Comparison of ENCODE assay signal across 25 mouse cellular contexts in genomic region chr3:27214016-27214816, GRCm38 (mm10). TPM values are rescaled to one million over a fixed set of nuclear protein-coding genes. Genes with fewer than 3 reads are reported as not detected.
DNase-seq lines count a peak whose midpoint lies in the region; ATAC-seq and TF ChIP-seq lines count a peak whose summit lies in the region.
"Had no signal": no experiment of that assay in that cellular context is flagged by ENCODE, and none has a peak within 500 bp of the region (broad histone marks: within the 10 kb centered on the region; RNA-seq: fewer than 3 reads in every experiment).

No protein-coding gene starts in this region.

- TF ChIP-seq POLR2A in liver, adult 2 months (IDR thresholded peaks at IDR 0.05; ENCODE audit: extremely low read depth, insufficient read depth, low read length): no peak

- no peak overlapping the region for H3K4me3 ChIP-seq in liver, adult 2 months (ENCODE audit: insufficient read depth, low read depth, low read length)
- no peak overlapping the region for H3K4me3 ChIP-seq in liver, postnatal 0 days (ENCODE audit: low read depth, low read length)
- no peak overlapping the region for H3K4me3 ChIP-seq in macrophage (ENCODE audit: inconsistent target)
- H3K4me3 ChIP-seq: embryonic facial prominence, embryonic 15.5 days; erythroblast, embryonic 14.5 days; forebrain, embryonic 10.5 days; gastrocnemius, adult 2 months; heart, embryonic 10.5 days; hindbrain, embryonic 12.5 days had no signal

- H3K27ac ChIP-seq in liver, adult 2 months (replicated peaks; ENCODE audit: insufficient read depth, low read depth, low read length): no peak overlapping the region
- H3K27ac ChIP-seq in liver, postnatal 0 days (ENCODE audit: low read depth): no peak overlapping the region
- 0 out of 2 replicates have a peak overlapping the region, but pooled peaks have one; percentile 10 for H3K27ac ChIP-seq in macrophage
- H3K27ac ChIP-seq: embryonic facial prominence, embryonic 15.5 days; forebrain, embryonic 10.5 days; gastrocnemius, adult 2 months; heart, embryonic 10.5 days; hindbrain, embryonic 12.5 days had no signal

- WGBS in liver, adult 2 months: 81% methylated on average over 8 of the region's 8 CpGs
- 76% methylated on average over 8 of the region's 8 CpGs for WGBS in liver, postnatal 0 days (ENCODE audit: insufficient replicate concordance)
- WGBS in macrophage (ENCODE audit: missing documents): 79% methylated on average over 8 of the region's 8 CpGs

- no peaks in the 10 kb centered on the region for H3K27me3 ChIP-seq in liver, adult 2 months (ENCODE audit: control insufficient read depth, insufficient read depth, low read length)
- H3K27me3 ChIP-seq in liver, postnatal 0 days (ENCODE audit: insufficient read depth, low read length): no peaks in the 10 kb centered on the region
- H3K27me3 ChIP-seq: CH12.LX; embryonic facial prominence, embryonic 15.5 days; hindbrain, embryonic 12.5 days had no signal

- no peaks in the 10 kb centered on the region for H3K36me3 ChIP-seq in liver, adult 2 months (ENCODE audit: control insufficient read depth, insufficient read depth, low read length)
- H3K36me3 ChIP-seq in liver, postnatal 0 days (replicated peaks; ENCODE audit: insufficient read depth, low read length): peaks cover 7% of the 10 kb centered on the region; the same call in 1 of the 2 replicates
- H3K36me3 ChIP-seq in macrophage (ENCODE audit: inconsistent target): peaks cover 31% of the 10 kb centered on the region; the same call in 1 of the 2 replicates
- H3K36me3 ChIP-seq: embryonic facial prominence, embryonic 15.5 days; forebrain, embryonic 10.5 days; hindbrain, embryonic 12.5 days had no signal

- H3K4me1 ChIP-seq in liver, adult 2 months (ENCODE audit: control insufficient read depth, insufficient read depth, low read length): no peaks in the 10 kb centered on the region
- H3K4me1 ChIP-seq in liver, postnatal 0 days (ENCODE audit: insufficient read depth): no peaks in the 10 kb centered on the region; the same call in 1 of the 2 replicates
- H3K4me1 ChIP-seq: embryonic facial prominence, embryonic 15.5 days; heart, embryonic 10.5 days; hindbrain, embryonic 12.5 days had no signal

- DNase-seq in liver, adult 2 months (ENCODE audit: extremely low read depth, low read depth, low spot score): peak; percentile 56
- no peak for DNase-seq in liver, postnatal 0 days
- DNase-seq in NIH3T3 (ENCODE audit: low read depth): peak; percentile 51
- no peak for DNase-seq in gastrocnemius, postnatal 25 days
- DNase-seq in adrenal gland, adult 18-20 months (ENCODE audit: low spot score in 2 of 2): no peak
- DNase-seq in left cerebral cortex, postnatal 10 days (ENCODE audit: extremely low spot score in 1 of 2, low spot score in 2 of 2): no peak
- DNase-seq: adrenal gland, postnatal 25 days; cerebellum, adult 2 months; cerebellum, postnatal 14 days; embryo, embryonic 11 days; gastrocnemius, adult 2 months; gastrocnemius, postnatal 36 days; heart, adult 11 months; heart, postnatal 10 days; heart, postnatal 4 days had no signal

- no peak for TF ChIP-seq CTCF in liver, adult 2 months (IDR thresholded peaks at IDR 0.05; ENCODE audit: low read depth, low read length)
- TF ChIP-seq CTCF in liver, postnatal 0 days (IDR thresholded peaks at IDR 0.05; ENCODE audit: low read depth): no peak

- no peak for ATAC-seq in liver, postnatal 0 days
- ATAC-seq: forebrain, embryonic 14.5 days; hindbrain, embryonic 16.5 days; inflammation-experienced regulatory T-cells, adult 6 months had no signal

- no peaks in the 10 kb centered on the region for H3K9me3 ChIP-seq in liver, postnatal 0 days (ENCODE audit: low read length)
- H3K9me3 ChIP-seq: embryonic facial prominence, embryonic 15.5 days; forebrain, embryonic 10.5 days; heart, embryonic 10.5 days; hindbrain, embryonic 12.5 days had no signal

- TF ChIP-seq EP300 in liver, postnatal 0 days (IDR thresholded peaks at IDR 0.05; ENCODE audit: low read depth): no peak

- no peak overlapping the region for H3K9ac ChIP-seq in liver, adult 2 months (ENCODE audit: low read depth, low read length)
- H3K9ac ChIP-seq in liver, postnatal 0 days (replicated peaks): no peak overlapping the region
- H3K9ac ChIP-seq: embryonic facial prominence, embryonic 15.5 days; hindbrain, embryonic 12.5 days had no signal

- H3K4me2 ChIP-seq in liver, postnatal 0 days (ENCODE audit: low read depth, low read length): no peak overlapping the region
- H3K4me2 ChIP-seq: embryonic facial prominence, embryonic 15.5 days; hindbrain, embryonic 12.5 days had no signal

- intact Hi-C loops in left cerebral cortex, postnatal 10 days (cut with DNase I): no loop called here

- H3K79me2 ChIP-seq in liver, adult 2 months (ENCODE audit: control insufficient read depth, insufficient read depth, low read length): peaks cover 4% of the 10 kb centered on the region; the same call in 1 of the 2 replicates
- H3K79me2 ChIP-seq in macrophage (ENCODE audit: inconsistent target): peaks cover 85% of the 10 kb centered on the region

RNA-seq across cellular contexts. Expression of gene Nceh1, which starts 31.5 kb away (rescaled TPM):
- total RNA-seq in liver, adult 2 months (2014; rRNA removed): 18.2 and 32.5 TPM in 2 replicates
- 7.9 and 8.9 TPM in 2 replicates for polyA plus RNA-seq in liver, adult 2 months (2012; rRNA removed)
- polyA plus RNA-seq in liver, postnatal 0 days (2015; fragmentation: Nextera tagmentation; extraction: Ambion mirVana): 18.2 and 23.9 TPM in 2 replicates
- total RNA-seq in macrophage (2018; cell fraction: chromatin; rRNA removed): 100 to 1,000 TPM in 9 of 26 experiments, 10 to 100 TPM in 17; 18.6 to 236 (median 77.9) TPM
- total RNA-seq in macrophage (2018; cell fraction: cytosol; rRNA removed): 100 to 1,000 TPM; 111 to 455 (median 227) TPM
- total RNA-seq in macrophage (2018; cell fraction: nucleus; rRNA removed): 100 to 1,000 TPM in 25 of 26 experiments, 10 to 100 TPM in 1; 73.4 to 406 (median 223) TPM
- 212 to 280 TPM (median 251 TPM) in 3 replicates for polyA plus RNA-seq in macrophage (2018)
- 10 to 100 TPM; 20.2 to 21.8 TPM for total RNA-seq in gastrocnemius, postnatal 25 days (2021)
- total RNA-seq in adrenal gland, adult 18-20 months (2021): 100 to 1,000 TPM in 1 of 2 experiments, 10 to 100 TPM in 1; 58.0 to 207 TPM
- 100 to 1,000 TPM in 1 of 2 experiments, 10 to 100 TPM in 1; 96.9 to 103 TPM for total RNA-seq in left cerebral cortex, postnatal 10 days (2021)

Comparison
In these comparisons a context has a peak if more than half of its experiments do, and no peak if none do; other contexts are left out.
1. DNase-seq: peak in liver, adult 2 months (single experiment) and NIH3T3 (single experiment); none in liver, postnatal 0 days (single experiment), gastrocnemius, postnatal 25 days (single experiment), adrenal gland, adult 18-20 months (0 of 2) and left cerebral cortex, postnatal 10 days (0 of 2).